Mouse (Mus musculus) small intestine, adult 2 months (tissue): ENCODE data around the gene Slc17a2.

Experiments used
- CTCF ChIP-seq: fragments of 200-500 bp; IDR thresholded peaks from 2 replicates; pipeline ENCODE4 v1.5.1; 2012; ENCODE audit warnings: low read depth, mild to moderate bottlenecking, control low read depth, inconsistent platforms, low read length, moderate library complexity, mixed read lengths; ENCODE audit not compliant: insufficient replicate concordance, insufficient read length; ENCODE audit errors: extremely low read depth
- POLR2A ChIP-seq: fragments of 200-500 bp; IDR thresholded peaks from 2 replicates; pipeline ENCODE4 v1.6.1; 2012; ENCODE audit warnings: low read depth, mild to moderate bottlenecking, control low read depth, inconsistent platforms, low read length, moderate library complexity

DNA sequence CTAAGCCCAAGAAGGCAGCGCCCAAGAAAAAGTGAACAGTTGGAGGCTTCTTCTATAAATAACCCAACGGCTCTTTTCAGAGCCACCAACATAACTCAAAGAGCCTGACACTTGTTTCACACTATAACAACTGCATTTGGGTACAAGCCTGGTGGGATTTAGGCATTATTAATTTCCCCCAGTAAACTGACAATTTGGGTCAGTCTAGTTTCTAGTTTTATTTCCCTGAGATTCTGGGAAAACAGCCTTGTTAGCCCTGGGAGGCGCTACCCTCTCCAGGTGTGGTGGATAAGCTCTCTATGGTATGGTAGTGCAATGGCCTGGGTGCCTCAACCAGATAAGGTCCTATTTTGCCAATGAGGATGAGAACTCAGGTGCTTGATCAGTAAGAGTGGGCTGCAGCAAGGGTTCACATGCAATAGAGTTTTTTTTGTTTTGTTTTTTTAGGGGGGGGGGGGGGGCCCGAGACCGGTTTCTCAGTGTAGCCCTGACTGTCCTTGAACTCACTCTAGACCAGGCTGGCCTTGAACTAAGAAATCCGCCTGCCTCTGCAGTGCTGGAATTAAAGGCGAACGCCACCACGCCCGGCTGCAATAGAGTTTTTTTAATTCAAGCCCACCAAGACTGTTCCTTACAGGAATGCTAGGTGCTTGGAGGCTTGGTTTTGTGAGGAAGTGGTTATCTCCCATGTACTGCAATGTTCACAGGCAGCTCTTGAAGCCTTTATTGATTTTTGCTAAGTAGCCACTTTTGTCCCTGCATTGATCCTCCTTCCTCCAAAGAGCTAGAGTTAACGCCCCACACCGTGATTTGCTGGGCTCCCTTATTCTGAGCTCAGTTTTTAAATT, 42.2 kb upstream of the Slc17a2 start:
- TF ChIP-seq CTCF (no peak), POLR2A (no peak)
